Mouse (Mus musculus) liver, embryonic 11.5 days (tissue): Measurements from ENCODE around the gene C1ql1. TPM values are rescaled to one million over a fixed set of nuclear protein-coding genes. Genes with fewer than 3 reads are reported as not detected.
A peak's percentile ranks its signal among the peaks of the same experiment; 100 is the strongest.

Experiments
- ATAC-seq: fragments of 200-750 bp; cut with Nextera tagmentation; replicated peaks from 2 replicates; pipeline ENCODE4 v1.8.0; 2017; ENCODE audit warnings: moderate number of reproducible peaks, mild to moderate bottlenecking, moderate TSS enrichment, moderate library complexity; ENCODE audit not compliant: low FRiP score
- DNase-seq: peaks from one replicate; pipeline ENCODE4 v3.0.0-alpha.2; 2017; ENCODE audit warnings: low spot score
- H3K27ac ChIP-seq: fragments of 300-500 bp; sonication (generic); 2 replicates; pipeline ENCODE4 v1.5.1; 2014; ENCODE audit warnings: mild to moderate bottlenecking, low read depth, low read length, control low read depth
- H3K27me3 ChIP-seq: fragments of 300-500 bp; sonication (generic); replicated peaks from 2 replicates; pipeline ENCODE4 v1.6.1; 2014; ENCODE audit warnings: low read length, mixed read lengths; ENCODE audit not compliant: control insufficient read depth, insufficient read depth
- H3K36me3 ChIP-seq: fragments of 300-500 bp; sonication (generic); 2 replicates; pipeline ENCODE4 v1.6.1; 2014; ENCODE audit warnings: mild to moderate bottlenecking, low read length, moderate library complexity, mixed read lengths; ENCODE audit not compliant: control insufficient read depth, insufficient read depth
- H3K4me1 ChIP-seq: fragments of 300-500 bp; sonication (generic); replicated peaks from 2 replicates; pipeline ENCODE4 v1.6.1; 2014; ENCODE audit warnings: low read length, mixed read lengths; ENCODE audit not compliant: control insufficient read depth, insufficient read depth
- H3K4me2 ChIP-seq: fragments of 300-500 bp; sonication (generic); 2 replicates; pipeline ENCODE4 v1.6.1; 2014; ENCODE audit warnings: mild to moderate bottlenecking, control low read depth, moderate library complexity
- H3K4me3 ChIP-seq: fragments of 300-500 bp; sonication (generic); 2 replicates; pipeline ENCODE4 v1.5.1; 2014; ENCODE audit warnings: low read depth, low read length, control low read depth
- H3K9ac ChIP-seq: fragments of 300-500 bp; sonication (generic); 2 replicates; pipeline ENCODE4 v1.6.1; 2014; ENCODE audit warnings: low read depth, low read length, control low read depth
- H3K9me3 ChIP-seq: fragments of 300-500 bp; sonication (generic); 2 replicates; pipeline ENCODE4 v1.6.1; 2016; ENCODE audit warnings: low read length, inconsistent platforms, mixed read lengths; ENCODE audit not compliant: control insufficient read depth
- WGBS: fragments of 180-500 bp; shearing (Covaris S2); extraction: QIAGEN DNeasy Blood & Tissue Kit; methylation state at CpG from one replicate; pipeline ENCODE4 v1.1.7; 2014; 5-methylcytosine and 5-hydroxymethylcytosine counted together
- polyA plus RNA-seq: library from polyadenylated mRNA; unstranded; fragments of >200 nt; fragmentation: Nextera tagmentation; extraction: Ambion mirVana; gene quantifications from 2 replicates; pipeline ENCODE4 v1.2.1, GENCODE M21; 2014

Gene C1ql1
- 0.78 and 1.1 TPM in 2 replicates for polyA plus RNA-seq

GRCm38 (mm10) chr11:102946265-102946991, at the start of gene C1ql1:
Gene C1ql1, minus strand, starts transcription at chr11:102946688.
- WGBS, result 3% methylated on average over 74 of the region's 87 CpGs

GRCm38 (mm10) chr11:102994952-102995351, 48.5 kb upstream of the C1ql1 start:
- WGBS, result 94% methylated on average over 18 of the region's 18 CpGs

More at GRCm38 (mm10) chr11:102946265-102946991, at the start of gene C1ql1:
- peaks cover 96% of the 10 kb centered on the region for H3K27me3 ChIP-seq
- peaks cover 26% of the 10 kb centered on the region for H3K4me1 ChIP-seq
- peak within 1 kb of the TSS; percentile 63 for H3K4me2 ChIP-seq
- ATAC-seq, result peak; percentile 91
- H3K4me3 ChIP-seq, result peak within 1 kb of the TSS; percentile 44
- H3K27ac ChIP-seq, result no peak within 1 kb of the TSS
- H3K9ac ChIP-seq, result peak within 1 kb of the TSS; percentile 34; the same call in 1 of the 2 replicates
- no peaks in the 10 kb centered on the region for H3K36me3 ChIP-seq
- no peaks in the 10 kb centered on the region for H3K9me3 ChIP-seq
- DNase-seq, result peak; percentile 85

GRCm38 (mm10) chr11:102993420-102994029, 47.0 kb upstream of the C1ql1 start:
- H3K27me3 ChIP-seq, result peaks cover 40% of the 10 kb centered on the region
- H3K9me3 ChIP-seq, result no peaks in the 10 kb centered on the region
- no peak overlapping the region for H3K27ac ChIP-seq
- ATAC-seq (no peak), DNase-seq (no peak)
- no peak overlapping the region for H3K4me2 ChIP-seq
- WGBS, result 69% methylated on average over 17 of the region's 17 CpGs
- peaks cover 29% of the 10 kb centered on the region for H3K36me3 ChIP-seq
- H3K4me3 ChIP-seq, result no peak overlapping the region
- no peak overlapping the region for H3K9ac ChIP-seq
- H3K4me1 ChIP-seq, result peaks cover 18% of the 10 kb centered on the region

More at GRCm38 (mm10) chr11:102994952-102995351, 48.5 kb upstream of the C1ql1 start:
- no peaks in the 10 kb centered on the region for H3K9me3 ChIP-seq
- peaks cover 26% of the 10 kb centered on the region for H3K27me3 ChIP-seq
- peaks cover 38% of the 10 kb centered on the region for H3K36me3 ChIP-seq
- H3K9ac ChIP-seq, result no peak overlapping the region
- DNase-seq, result no peak
- no peak overlapping the region for H3K27ac ChIP-seq
- H3K4me2 ChIP-seq, result no peak overlapping the region
- H3K4me1 ChIP-seq, result peaks cover 29% of the 10 kb centered on the region
- no peak for ATAC-seq
- no peak overlapping the region for H3K4me3 ChIP-seq

GRCm38 (mm10) chr11:102992940-102993339, 46.5 kb upstream of the C1ql1 start:
- Histone ChIP-seq H3K4me3 (no peak overlapping the region), H3K4me1 (peaks cover 12% of the 10 kb centered on the region), H3K27me3 (peaks cover 42% of the 10 kb centered on the region), H3K9ac (no peak overlapping the region), H3K36me3 (peaks cover 29% of the 10 kb centered on the region), H3K27ac (no peak overlapping the region), H3K9me3 (no peaks in the 10 kb centered on the region), H3K4me2 (no peak overlapping the region)
- DNase-seq, result peak; percentile 72
- peak; percentile 39; the same call in 1 of the 2 replicates for ATAC-seq
- WGBS, result 14% methylated on average over 5 of the region's 5 CpGs

GRCm38 (mm10) chr11:102991681-102992080, 45.2 kb upstream of the C1ql1 start:
- Histone ChIP-seq H3K4me1 (peaks cover 8% of the 10 kb centered on the region; the same call in 1 of the 2 replicates), H3K4me2 (peak overlapping the region; percentile 38), H3K9ac (0 out of 2 replicates have a peak overlapping the region, but pooled peaks have one; percentile 14), H3K9me3 (no peaks in the 10 kb centered on the region), H3K27ac (no peak overlapping the region), H3K36me3 (peaks cover 21% of the 10 kb centered on the region), H3K4me3 (0 out of 2 replicates have a peak overlapping the region, but pooled peaks have one; percentile 14), H3K27me3 (peaks cover 50% of the 10 kb centered on the region)
- ATAC-seq, result no peak
- no peak for DNase-seq
- WGBS, result 5% methylated on average over 16 of the region's 16 CpGs

- Histone ChIP-seq H3K27ac (no peak overlapping the region), H3K36me3 (peaks cover 11% of the 10 kb centered on the region), H3K27me3 (peaks cover 54% of the 10 kb centered on the region), H3K4me2 (peak overlapping the region; percentile 72), H3K9me3 (no peaks in the 10 kb centered on the region), H3K4me3 (peak overlapping the region; percentile 34), H3K4me1 (peaks cover 8% of the 10 kb centered on the region; the same call in 1 of the 2 replicates), H3K9ac (no peak overlapping the region)
- DNase-seq (no peak), ATAC-seq (peak; percentile 35; the same call in 1 of the 2 replicates)
- WGBS, result 3% methylated on average over 29 of the region's 29 CpGs
Observed at GRCm38 (mm10) chr11:102990152-102990663, 43.7 kb upstream of the C1ql1 start.

- Histone ChIP-seq H3K9ac (no peak overlapping the region), H3K4me3 (peak overlapping the region; percentile 34), H3K4me2 (peak overlapping the region; percentile 72), H3K9me3 (no peaks in the 10 kb centered on the region), H3K27ac (no peak overlapping the region), H3K36me3 (peaks cover 6% of the 10 kb centered on the region; the same call in 1 of the 2 replicates), H3K4me1 (peaks cover 8% of the 10 kb centered on the region; the same call in 1 of the 2 replicates), H3K27me3 (peaks cover 54% of the 10 kb centered on the region)
- no peak for ATAC-seq
- DNase-seq, result no peak
- 12% methylated on average over 28 of the region's 28 CpGs for WGBS
Observed at GRCm38 (mm10) chr11:102989641-102990151, 43.2 kb upstream of the C1ql1 start.

- Histone ChIP-seq H3K27me3 (peaks cover 38% of the 10 kb centered on the region), H3K4me2 (no peak overlapping the region), H3K27ac (no peak overlapping the region), H3K36me3 (no peaks in the 10 kb centered on the region), H3K9ac (no peak overlapping the region), H3K4me3 (no peak overlapping the region), H3K4me1 (peaks cover 5% of the 10 kb centered on the region; the same call in 1 of the 2 replicates), H3K9me3 (no peaks in the 10 kb centered on the region)
- no peak for DNase-seq
- WGBS, result 63% methylated on average over 6 of the region's 6 CpGs
- ATAC-seq, result no peak
Observed at GRCm38 (mm10) chr11:102985160-102985559, 38.7 kb upstream of the C1ql1 start.
